13 mouse cellular contexts compared by ENCODE assay signal in the genomic region with DNA sequence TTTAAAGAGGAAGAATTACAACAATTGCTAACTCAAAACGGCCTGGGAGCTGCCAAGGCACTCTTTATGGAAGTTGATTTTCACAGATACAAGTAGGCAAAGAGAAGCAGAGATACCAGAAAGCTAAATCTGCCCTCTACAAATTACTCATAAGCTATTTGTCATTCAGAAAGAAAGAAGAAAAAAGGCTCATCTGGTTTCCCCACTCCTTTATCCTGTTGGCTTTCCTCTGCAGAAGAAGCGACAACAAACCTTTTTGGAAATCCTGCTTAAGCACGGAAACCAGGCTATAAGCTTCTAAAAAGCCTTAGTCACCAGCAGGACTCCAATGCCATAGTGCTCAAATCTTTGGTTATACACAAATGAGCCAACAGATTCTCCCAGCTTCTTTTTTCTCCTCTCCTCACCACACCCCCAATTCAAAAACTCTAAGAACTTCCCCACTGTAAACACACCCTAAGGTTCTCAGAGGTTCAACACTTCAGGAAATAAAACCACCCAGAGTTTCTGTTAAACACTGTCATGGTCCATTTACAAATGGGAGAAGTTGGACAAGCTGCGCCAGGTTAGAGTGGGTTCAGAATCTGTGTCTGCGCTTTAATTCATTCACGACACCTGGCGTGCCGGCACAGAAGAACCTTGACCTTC.
"Had no signal": no experiment of that assay in that cellular context is flagged by ENCODE, and none has a peak within 500 bp of the region (broad histone marks: within the 10 kb centered on the region; RNA-seq: fewer than 3 reads in every experiment).

No protein-coding gene starts in this region.

- H3K4me2 ChIP-seq: limb, embryonic 13.5 days; midbrain, embryonic 12.5 days had no signal

- ATAC-seq: midbrain, embryonic 16.5 days had no signal

- DNase-seq: kidney, adult 9 months; kidney, postnatal 36 days; left cerebral cortex, postnatal 4 days; lung, adult 18-20 months; lung, postnatal 10 days; lung, postnatal 4 days; right cerebral cortex, postnatal 14 days; thymus, postnatal 36 days had no signal

- H3K27ac ChIP-seq: kidney, postnatal 0 days; liver, embryonic 14.5 days; midbrain, embryonic 12.5 days had no signal

- H3K4me3 ChIP-seq: limb, embryonic 13.5 days; midbrain, embryonic 12.5 days had no signal

- H3K9ac ChIP-seq: limb, embryonic 13.5 days; liver, embryonic 14.5 days; midbrain, embryonic 12.5 days had no signal

- H3K27me3 ChIP-seq: limb, embryonic 13.5 days; midbrain, embryonic 12.5 days had no signal
